Mouse (Mus musculus): Measurements from ENCODE around the gene Ebi3. TPM values are rescaled to one million over a fixed set of nuclear protein-coding genes. Genes with fewer than 3 reads are reported as not detected.

Gene Ebi3
- polyA plus RNA-seq, 1 experiment from 2014 or later: 2.1 TPM

DNA sequence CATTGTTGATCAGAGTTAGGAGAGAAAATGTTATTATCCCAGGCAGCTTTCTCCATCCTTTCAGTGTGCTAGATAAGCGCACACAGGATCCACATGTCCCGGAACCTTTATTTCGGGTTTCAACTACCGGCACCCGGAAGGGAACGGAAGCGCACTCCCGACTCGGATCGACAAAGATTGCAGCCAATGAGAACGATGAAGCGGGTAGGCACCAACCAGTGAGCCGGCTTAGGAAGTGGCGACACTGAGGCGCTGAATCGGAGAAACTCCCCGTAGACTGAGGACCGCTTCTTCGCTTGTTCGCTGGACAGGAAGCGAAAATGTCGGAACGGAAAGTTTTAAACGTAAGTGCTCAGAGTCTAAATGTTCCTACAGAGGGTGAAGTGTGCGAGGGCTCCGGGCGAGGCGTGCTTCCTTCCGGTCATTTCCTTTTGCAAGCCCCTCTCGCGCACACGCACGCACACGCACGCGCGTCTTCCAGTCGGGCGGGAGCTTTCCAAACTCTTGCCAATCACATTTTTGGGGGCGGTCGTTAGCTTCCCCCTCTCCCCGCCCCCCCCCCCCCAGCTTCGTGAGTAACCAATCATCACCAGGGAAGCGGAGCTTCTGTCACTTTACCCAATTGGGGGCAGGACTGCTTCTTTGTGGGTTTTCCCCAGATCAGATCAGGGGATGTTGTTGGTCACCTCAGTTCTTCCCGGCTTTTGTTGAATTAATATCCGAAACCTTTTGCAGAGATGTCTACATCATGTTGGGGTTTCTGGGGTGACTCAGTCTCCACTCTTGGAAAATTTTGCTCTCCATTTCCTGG lies 6.7 kb downstream of the Ebi3 start, which contains the start of gene Yju2:
Yju2 (plus strand) TSS at position 182 of the 811 bp plus-strand sequence.
- Histone ChIP-seq H3K27me3 (peaks cover 7% of the 10 kb centered on the region; the same call in 1 of the 2 replicates), H3K9ac (peak within 1 kb of the TSS; percentile 57), H3K36me3 (peaks cover 11% of the 10 kb centered on the region), H3K4me1 (peaks cover 31% of the 10 kb centered on the region), H3K4me3 (peak within 1 kb of the TSS; percentile 61), H3K27ac (peak within 1 kb of the TSS; percentile 99), H3K4me2 (peak within 1 kb of the TSS; percentile 75), H3K9me3 (no peaks in the 10 kb centered on the region)
- WGBS: under 1% methylated on average over 43 of the region's 46 CpGs
- ATAC-seq (ENCODE audit: borderline replicate concordance, extremely low read depth, low FRiP score, low TSS enrichment): peak; percentile 91

- Histone ChIP-seq H3K27me3 (peaks cover 3% of the 10 kb centered on the region; the same call in 1 of the 2 replicates), H3K4me1 (peaks cover 31% of the 10 kb centered on the region), H3K4me2 (peak overlapping the region; percentile 66), H3K9me3 (no peaks in the 10 kb centered on the region), H3K27ac (peak overlapping the region; percentile 99; the same call in 1 of the 2 replicates), H3K9ac (peak overlapping the region; percentile 39; the same call in 1 of the 2 replicates), H3K36me3 (peaks cover 20% of the 10 kb centered on the region), H3K4me3 (peak overlapping the region; percentile 61)
- no peak for ATAC-seq (ENCODE audit: borderline replicate concordance, extremely low read depth, low FRiP score, low TSS enrichment)
- WGBS: 71% methylated on average over 10 of the region's 10 CpGs
Observed at GRCm38 (mm10) chr17:55959946-55960740, 7.7 kb downstream of the Ebi3 start.

GRCm38 (mm10) chr17:55960791-55961190 lies 8.4 kb downstream of the Ebi3 start:
- no peaks in the 10 kb centered on the region for H3K27me3 ChIP-seq
- no peaks in the 10 kb centered on the region for H3K9me3 ChIP-seq
- peaks cover 24% of the 10 kb centered on the region for H3K36me3 ChIP-seq
- peaks cover 31% of the 10 kb centered on the region for H3K4me1 ChIP-seq
- H3K9ac ChIP-seq: no peak overlapping the region
- no peak overlapping the region for H3K27ac ChIP-seq
- no peak overlapping the region for H3K4me3 ChIP-seq
- no peak overlapping the region for H3K4me2 ChIP-seq
- no peak for ATAC-seq (ENCODE audit: borderline replicate concordance, extremely low read depth, low FRiP score, low TSS enrichment)

DNA sequence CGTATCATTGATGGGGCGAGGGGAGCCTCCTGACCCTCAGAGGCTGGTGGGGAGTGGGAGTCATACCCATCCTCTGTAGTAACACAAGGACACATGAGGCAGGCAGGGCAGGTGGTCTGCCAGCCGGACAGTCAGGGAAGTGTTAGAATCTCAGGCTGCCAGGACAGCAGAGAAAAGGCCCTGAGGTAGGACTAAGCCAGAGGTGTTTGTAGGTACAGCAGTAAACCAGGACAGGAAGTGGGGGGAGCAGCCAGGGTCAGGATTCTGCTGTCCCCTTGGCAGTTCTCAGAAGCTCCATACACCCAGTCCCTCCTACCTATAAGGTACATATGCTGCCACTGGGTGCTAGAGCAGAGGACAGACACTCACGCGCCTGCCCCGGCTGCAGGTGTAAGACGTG lies 9.2 kb downstream of the Ebi3 start:
- Histone ChIP-seq H3K27me3 (no peaks in the 10 kb centered on the region), H3K9ac (no peak overlapping the region), H3K9me3 (no peaks in the 10 kb centered on the region), H3K4me3 (no peak overlapping the region), H3K4me2 (no peak overlapping the region), H3K36me3 (peaks cover 32% of the 10 kb centered on the region), H3K4me1 (peaks cover 23% of the 10 kb centered on the region), H3K27ac (no peak overlapping the region)
- WGBS: 92% methylated on average over 7 of the region's 7 CpGs
- ATAC-seq (ENCODE audit: borderline replicate concordance, extremely low read depth, low FRiP score, low TSS enrichment): no peak

- Histone ChIP-seq H3K27me3 (no peaks in the 10 kb centered on the region), H3K4me1 (peaks cover 12% of the 10 kb centered on the region), H3K4me3 (no peak overlapping the region), H3K27ac (no peak overlapping the region), H3K4me2 (no peak overlapping the region), H3K9me3 (no peaks in the 10 kb centered on the region), H3K9ac (no peak overlapping the region), H3K36me3 (peaks cover 45% of the 10 kb centered on the region)
- no peak for ATAC-seq (ENCODE audit: borderline replicate concordance, extremely low read depth, low FRiP score, low TSS enrichment)
- 47% methylated on average over 14 of the region's 14 CpGs for WGBS
Observed at GRCm38 (mm10) chr17:55963171-55963570, 10.7 kb downstream of the Ebi3 start.

DNA sequence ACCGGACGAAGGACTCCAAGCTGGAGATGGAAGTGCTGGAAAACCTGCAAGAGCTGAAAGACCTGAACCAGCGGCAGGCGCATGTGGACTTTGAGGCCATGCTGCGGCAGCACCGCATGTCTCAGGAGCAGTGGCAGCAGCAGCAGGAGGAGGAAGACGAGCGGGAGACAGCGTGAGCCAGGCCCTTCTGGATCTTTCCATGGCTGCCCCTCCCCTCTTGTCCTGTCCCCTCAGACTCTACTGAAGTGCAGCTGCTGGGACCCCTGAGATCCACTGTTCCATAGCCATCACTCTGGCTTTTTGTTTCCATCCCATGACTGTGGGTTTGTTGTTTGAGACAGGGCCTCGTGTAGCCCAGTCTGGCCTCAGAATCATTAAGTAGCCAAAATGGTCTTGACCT lies 12.1 kb downstream of the Ebi3 start:
- H3K9me3 ChIP-seq: no peaks in the 10 kb centered on the region
- peaks cover 45% of the 10 kb centered on the region for H3K36me3 ChIP-seq
- H3K4me2 ChIP-seq: no peak overlapping the region
- no peak overlapping the region for H3K27ac ChIP-seq
- no peak overlapping the region for H3K9ac ChIP-seq
- ATAC-seq (ENCODE audit: borderline replicate concordance, extremely low read depth, low FRiP score, low TSS enrichment): no peak
- WGBS: 85% methylated on average over 10 of the region's 10 CpGs
- H3K4me1 ChIP-seq: peaks cover 7% of the 10 kb centered on the region
- no peaks in the 10 kb centered on the region for H3K27me3 ChIP-seq
- no peak overlapping the region for H3K4me3 ChIP-seq

GRCm38 (mm10) chr17:55964996-55965395 lies 12.6 kb downstream of the Ebi3 start:
- Histone ChIP-seq H3K9me3 (no peaks in the 10 kb centered on the region), H3K27me3 (peaks cover 3% of the 10 kb centered on the region; the same call in 1 of the 2 replicates), H3K27ac (no peak overlapping the region), H3K4me3 (no peak overlapping the region), H3K4me2 (no peak overlapping the region), H3K36me3 (peaks cover 45% of the 10 kb centered on the region), H3K4me1 (peaks cover 2% of the 10 kb centered on the region), H3K9ac (no peak overlapping the region)
- 79% methylated on average over 9 of the region's 9 CpGs for WGBS
- no peak for ATAC-seq (ENCODE audit: borderline replicate concordance, extremely low read depth, low FRiP score, low TSS enrichment)

DNA sequence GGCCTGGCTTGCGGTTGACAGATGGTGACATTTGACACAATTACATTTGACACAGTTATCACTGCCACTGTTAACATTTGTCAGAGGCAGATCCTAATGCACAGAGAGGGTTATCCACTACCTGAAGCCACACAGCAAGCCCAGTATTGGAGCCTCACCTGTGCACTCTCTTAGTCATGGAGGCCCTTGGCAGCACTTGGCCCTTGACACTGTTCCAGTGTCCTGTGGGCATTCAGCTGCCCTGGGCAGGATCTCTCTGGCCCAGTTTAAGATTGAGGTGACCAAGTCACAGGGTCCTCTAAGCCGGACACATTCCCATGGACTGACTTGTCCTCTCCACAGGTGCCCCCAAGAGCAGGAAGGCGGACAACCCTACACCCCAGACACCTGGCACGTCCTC lies 14.7 kb downstream of the Ebi3 start:
- Histone ChIP-seq H3K9ac (no peak overlapping the region), H3K9me3 (no peaks in the 10 kb centered on the region), H3K4me3 (no peak overlapping the region), H3K27ac (no peak overlapping the region), H3K4me2 (no peak overlapping the region), H3K27me3 (peaks cover 22% of the 10 kb centered on the region), H3K4me1 (peaks cover 11% of the 10 kb centered on the region), H3K36me3 (peaks cover 37% of the 10 kb centered on the region)
- no peak for ATAC-seq (ENCODE audit: borderline replicate concordance, extremely low read depth, low FRiP score, low TSS enrichment)
- 93% methylated on average over 4 of the region's 4 CpGs for WGBS

DNA sequence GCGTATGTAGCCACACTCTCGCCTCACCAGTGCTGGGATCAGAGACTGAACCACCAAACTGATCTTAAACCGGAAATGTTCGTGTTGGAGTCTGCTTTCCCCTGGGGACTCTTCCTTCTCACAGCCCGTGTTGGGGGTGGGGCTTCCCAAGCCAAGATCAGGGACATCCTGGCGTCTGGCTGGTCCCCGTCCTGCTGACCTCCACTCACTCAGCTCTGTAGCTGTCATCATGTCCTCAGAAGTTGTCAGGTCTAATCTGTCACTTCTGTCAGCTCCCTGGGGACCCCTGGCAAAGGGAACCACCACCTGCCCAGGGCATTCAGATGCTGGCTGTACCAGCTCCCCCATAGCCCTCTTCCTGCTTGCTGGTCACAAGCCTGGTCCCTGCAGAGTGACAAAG lies 15.8 kb downstream of the Ebi3 start:
- no peak overlapping the region for H3K27ac ChIP-seq

GRCm38 (mm10) chr17:55969560-55969959 lies 17.1 kb downstream of the Ebi3 start:
- Histone ChIP-seq H3K36me3 (peaks cover 31% of the 10 kb centered on the region), H3K4me3 (no peak overlapping the region), H3K27ac (no peak overlapping the region), H3K9ac (no peak overlapping the region), H3K4me2 (0 out of 2 replicates have a peak overlapping the region, but pooled peaks have one; percentile 89), H3K27me3 (peaks cover 29% of the 10 kb centered on the region), H3K9me3 (no peaks in the 10 kb centered on the region), H3K4me1 (peaks cover 11% of the 10 kb centered on the region; the same call in 1 of the 2 replicates)
- no peak for ATAC-seq (ENCODE audit: borderline replicate concordance, extremely low read depth, low FRiP score, low TSS enrichment)
- WGBS: 48% methylated on average over 14 of the region's 14 CpGs

More for the DNA sequence above, 15.8 kb downstream of the Ebi3 start:
- Histone ChIP-seq H3K36me3 (peaks cover 34% of the 10 kb centered on the region), H3K4me2 (no peak overlapping the region), H3K9me3 (no peaks in the 10 kb centered on the region), H3K4me3 (no peak overlapping the region), H3K9ac (no peak overlapping the region), H3K4me1 (peaks cover 11% of the 10 kb centered on the region; the same call in 1 of the 2 replicates), H3K27me3 (peaks cover 29% of the 10 kb centered on the region)
- ATAC-seq (ENCODE audit: borderline replicate concordance, extremely low read depth, low FRiP score, low TSS enrichment): no peak
- WGBS: 51% methylated on average over 7 of the region's 7 CpGs

- no peaks in the 10 kb centered on the region for H3K9me3 ChIP-seq
- 9% methylated on average over 55 of the region's 55 CpGs for WGBS
- peak within 1 kb of the TSS; percentile 56 for H3K9ac ChIP-seq
- no peak within 1 kb of the TSS for H3K27ac ChIP-seq
- H3K36me3 ChIP-seq: peaks cover 24% of the 10 kb centered on the region
- H3K4me3 ChIP-seq: peak within 1 kb of the TSS; percentile 47
- peaks cover 11% of the 10 kb centered on the region; the same call in 1 of the 2 replicates for H3K4me1 ChIP-seq
- peak within 1 kb of the TSS; percentile 89 for H3K4me2 ChIP-seq
- ATAC-seq (ENCODE audit: borderline replicate concordance, extremely low read depth, low FRiP score, low TSS enrichment): peak; percentile 57; the same call in 1 of the 2 replicates
- H3K27me3 ChIP-seq: peaks cover 29% of the 10 kb centered on the region
Observed at GRCm38 (mm10) chr17:55969966-55970891, 17.8 kb downstream of the Ebi3 start, which contains the start of gene Shd. Shd (plus strand) TSS chr17:55970467.

All from lung, embryonic 15.5 days (tissue).